Mouse (Mus musculus) urinary bladder, postnatal 10 days (tissue): ENCODE measurements around the gene Rab40c.

Experiments
- DNase-seq: peaks from one replicate; pipeline ENCODE4 v3.0.0; 2022; ENCODE audit warnings: low spot score

The Rab40c gene

DNA sequence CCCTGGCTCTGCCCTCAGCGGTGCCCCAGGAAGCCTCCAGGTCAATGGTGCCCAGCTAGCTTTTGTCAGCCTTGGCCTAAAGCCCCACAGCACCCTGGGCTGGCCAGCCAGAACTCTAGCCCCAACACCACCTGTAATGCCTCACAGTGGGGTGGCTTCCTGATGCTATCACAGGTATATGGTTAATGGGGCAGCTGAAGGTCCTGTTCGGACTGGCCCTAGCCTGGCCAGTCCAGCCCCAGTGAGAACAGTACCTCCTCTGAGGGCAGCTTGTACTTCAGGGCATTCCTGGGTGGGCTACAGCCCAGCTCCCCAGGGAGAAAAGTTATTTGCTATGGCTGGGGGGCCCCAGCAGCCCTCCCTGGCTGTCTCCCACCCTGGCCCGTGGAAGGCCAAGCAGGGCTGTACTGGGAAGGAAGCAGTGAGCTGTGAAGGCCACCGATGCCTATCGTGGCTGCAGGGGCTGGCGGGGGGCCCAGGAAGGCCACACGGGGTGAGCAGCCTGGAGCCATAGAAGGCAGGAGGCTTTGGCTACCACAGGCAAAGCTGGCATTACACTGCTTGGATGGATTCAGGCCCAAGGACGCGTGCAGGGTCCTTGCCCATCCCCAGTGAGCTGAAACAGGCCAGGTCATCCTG, 26.1 kb upstream of the Rab40c start:
- DNase-seq: no peak

DNA sequence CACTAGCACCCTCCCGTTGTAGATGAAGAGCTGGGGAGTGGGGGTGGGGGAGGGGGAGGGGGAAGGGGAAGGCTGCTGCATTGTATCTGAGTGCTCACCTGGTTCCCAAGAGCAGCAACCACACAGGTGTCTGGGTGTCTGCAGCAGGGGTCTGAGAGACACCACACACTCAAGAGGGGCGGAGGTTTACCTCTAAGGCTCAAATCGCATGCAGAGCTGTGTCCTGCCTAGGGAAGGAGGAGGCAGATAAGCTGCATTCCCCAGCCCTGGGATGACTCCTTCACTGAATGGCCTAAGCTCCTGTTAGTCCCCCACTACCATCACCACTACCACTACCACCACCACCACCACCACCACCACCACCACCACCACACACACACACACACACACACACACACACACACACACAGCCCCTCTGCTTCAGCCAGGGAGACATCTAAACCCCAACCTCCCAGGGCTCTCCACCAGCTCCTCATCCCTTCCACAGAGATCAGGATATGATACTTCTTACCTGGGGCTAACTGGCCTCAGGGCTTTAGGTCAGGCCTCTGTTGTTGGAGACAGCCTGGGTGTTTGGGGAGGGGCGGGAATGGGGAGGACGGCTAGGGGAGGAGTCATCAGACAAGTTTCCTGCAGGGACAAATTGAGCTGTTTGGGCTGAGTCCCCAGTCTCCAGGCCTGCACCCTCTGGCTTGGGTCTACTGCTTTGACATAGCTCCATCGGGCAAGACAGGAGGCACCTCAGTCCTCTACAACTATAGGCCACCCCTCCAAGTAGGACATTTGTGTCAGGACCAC, 25.0 kb upstream of the Rab40c start, which contains the start of the genes Pigq and Nhlrc4:
Gene Pigq (minus strand): TSS at position 571 of the 798 bp plus-strand sequence.
Gene Nhlrc4 (minus strand): TSS at position 596 of the 798 bp plus-strand sequence.
- DNase-seq: no peak

DNA sequence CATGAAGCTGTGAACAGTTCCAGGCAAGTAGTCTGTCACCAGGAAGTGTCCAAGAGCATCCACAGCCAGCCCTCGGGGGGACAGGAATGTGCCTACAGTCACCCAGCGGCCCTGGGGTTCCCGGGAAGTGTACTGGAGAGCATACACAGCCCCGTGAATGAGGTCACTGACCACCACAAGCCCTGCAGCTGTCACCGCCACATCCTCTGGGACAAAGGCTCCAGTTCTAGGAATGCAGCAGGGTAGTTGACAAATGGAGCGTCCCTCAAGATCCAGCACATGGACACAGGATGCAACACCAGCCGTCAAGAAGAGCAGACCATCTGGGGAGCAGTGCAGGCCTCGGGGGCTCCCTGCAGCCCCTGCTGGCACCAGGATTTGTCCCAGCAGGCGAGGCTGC, 24.2 kb upstream of the Rab40c start:
- DNase-seq: no peak

DNA sequence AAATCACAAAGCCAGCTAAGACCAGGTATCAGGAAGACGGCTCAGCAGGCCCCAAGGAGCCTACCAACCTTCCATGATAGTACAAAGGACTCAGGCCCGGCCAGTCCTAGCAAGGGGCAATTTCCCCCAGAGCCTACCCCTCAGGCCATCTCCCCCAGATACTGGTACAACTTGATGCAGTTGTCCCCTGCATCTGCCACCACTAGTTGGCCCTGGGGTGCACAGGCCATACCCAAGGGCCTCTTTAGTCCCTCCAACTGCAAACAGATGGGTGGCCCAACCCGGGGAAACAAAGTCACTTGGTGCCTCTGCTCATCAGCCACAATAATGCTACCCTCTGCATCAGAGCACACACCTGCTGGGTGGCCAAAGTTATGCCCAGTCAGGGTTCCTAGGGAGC, 23.7 kb upstream of the Rab40c start:
- no peak for DNase-seq

DNA sequence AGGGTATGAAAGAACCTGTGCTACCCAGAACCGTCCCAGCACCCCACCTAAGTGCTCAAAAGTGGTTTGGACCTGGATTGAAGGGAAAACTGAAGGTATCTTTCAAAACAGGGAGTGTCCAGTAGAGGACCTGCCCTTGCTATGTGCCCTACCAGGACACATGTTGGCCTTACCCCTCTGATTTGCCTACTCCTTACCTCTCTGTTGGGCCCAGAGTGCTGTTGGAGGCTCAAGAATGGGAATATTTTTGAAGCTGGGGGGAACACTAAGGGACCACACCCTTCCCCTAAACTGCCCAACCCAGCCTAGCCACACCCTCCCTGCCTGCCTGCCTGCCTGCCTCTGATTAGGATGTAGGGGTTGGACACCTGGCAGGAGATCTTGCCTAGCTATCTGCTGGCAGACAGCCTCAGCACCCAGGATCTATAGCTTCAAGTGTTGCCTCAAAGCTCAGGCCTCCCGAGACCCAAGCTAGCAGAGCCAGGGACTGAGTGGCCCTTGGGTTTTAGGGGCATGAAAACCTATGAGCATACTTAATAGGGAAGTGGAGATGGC, 23.1 kb upstream of the Rab40c start:
- no peak for DNase-seq

DNA sequence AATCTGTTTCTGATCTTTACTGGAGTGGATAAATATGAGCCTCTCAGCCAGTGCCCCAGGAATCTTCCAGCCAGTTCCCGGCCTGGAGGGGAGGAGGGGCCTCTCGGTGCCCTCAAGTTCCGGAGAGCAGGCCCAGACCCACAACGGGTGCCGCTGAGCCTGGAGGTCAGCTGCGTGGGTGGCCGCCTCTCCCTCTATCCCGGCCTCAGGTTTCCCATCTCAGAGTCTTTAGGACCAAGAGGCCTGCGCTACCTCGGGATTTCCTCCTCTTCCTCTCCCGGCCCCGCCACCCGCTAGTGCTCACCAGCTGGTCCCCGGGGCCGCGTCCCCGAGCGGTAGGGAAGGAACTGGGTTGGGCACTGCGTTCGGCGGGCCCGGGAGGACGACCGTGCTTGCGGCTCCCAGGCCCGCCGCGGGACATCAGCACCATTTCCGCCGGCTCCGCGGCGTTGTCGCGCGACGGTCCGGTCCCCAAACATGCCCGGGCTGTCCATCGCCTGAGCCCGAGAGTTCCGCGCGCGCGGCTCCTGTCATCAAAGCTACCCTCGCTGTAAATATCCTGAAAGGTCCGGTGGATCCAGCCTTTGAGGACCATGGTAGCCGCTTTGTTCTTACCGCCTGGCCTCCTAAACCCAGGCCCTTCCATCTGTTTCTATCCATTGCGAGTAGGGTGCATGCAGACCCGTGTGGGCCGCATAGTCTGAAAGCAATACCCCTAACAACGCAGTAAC, 22.1 kb upstream of the Rab40c start:
- no peak for DNase-seq

DNA sequence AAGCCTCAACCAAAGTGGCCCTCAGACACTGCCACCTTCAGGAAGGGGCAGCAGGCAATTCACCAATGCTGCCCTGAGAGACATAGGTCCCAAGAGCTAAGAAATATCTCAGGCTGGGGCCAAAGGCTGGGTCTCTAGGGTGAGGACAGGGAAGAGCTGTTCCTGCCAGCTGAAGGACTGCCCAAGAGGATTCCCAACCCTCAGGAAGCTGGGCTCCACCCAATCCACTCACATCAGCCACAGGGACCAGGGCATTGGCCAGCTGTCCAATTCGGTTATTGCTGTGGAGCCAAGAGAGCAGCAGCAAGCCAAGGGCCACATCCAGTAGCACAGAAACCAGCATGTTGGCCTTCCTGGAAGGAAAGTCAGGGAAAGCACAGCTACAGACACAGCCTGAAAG, 15.0 kb upstream of the Rab40c start:
- no peak for DNase-seq

DNA sequence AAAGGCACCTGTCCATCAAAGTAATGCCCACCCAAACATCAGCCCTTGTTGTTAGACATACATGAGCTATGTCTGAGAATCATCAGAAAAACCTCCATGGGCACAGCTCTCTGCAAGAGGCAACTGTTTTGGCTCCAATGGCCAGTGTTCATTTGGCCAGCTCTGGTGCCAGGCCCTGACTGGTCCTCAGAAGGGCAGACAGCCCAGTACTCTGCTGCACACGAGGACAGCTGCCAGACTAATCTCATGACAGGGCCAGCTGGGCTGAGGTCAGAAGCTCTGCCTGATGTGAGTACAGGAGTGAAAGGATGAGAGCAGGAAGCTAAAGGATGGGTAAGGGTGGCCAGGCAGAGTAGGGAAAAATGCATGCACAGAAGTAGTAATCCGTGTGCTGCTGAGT, 5.8 kb upstream of the Rab40c start:
- DNase-seq: no peak

DNA sequence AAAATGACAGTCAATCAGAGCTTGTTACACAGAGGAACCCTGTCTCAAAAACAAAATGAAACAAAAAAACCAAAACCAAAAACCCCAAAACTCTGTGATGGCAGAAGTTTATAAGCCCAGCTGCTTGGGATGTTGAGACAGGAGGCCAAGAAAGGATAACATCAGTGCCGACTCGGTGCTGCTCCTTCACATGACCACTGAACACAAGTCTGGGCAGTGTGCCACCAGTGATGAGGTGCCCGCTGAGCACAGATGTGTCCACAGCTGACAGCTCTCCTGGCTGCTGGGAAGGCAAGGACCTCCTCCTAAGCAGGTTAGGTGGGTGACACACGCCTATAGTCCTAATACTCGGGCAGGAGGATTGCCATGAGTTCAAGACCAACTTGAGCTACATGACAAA, 2.6 kb upstream of the Rab40c start:
- no peak for DNase-seq

DNA sequence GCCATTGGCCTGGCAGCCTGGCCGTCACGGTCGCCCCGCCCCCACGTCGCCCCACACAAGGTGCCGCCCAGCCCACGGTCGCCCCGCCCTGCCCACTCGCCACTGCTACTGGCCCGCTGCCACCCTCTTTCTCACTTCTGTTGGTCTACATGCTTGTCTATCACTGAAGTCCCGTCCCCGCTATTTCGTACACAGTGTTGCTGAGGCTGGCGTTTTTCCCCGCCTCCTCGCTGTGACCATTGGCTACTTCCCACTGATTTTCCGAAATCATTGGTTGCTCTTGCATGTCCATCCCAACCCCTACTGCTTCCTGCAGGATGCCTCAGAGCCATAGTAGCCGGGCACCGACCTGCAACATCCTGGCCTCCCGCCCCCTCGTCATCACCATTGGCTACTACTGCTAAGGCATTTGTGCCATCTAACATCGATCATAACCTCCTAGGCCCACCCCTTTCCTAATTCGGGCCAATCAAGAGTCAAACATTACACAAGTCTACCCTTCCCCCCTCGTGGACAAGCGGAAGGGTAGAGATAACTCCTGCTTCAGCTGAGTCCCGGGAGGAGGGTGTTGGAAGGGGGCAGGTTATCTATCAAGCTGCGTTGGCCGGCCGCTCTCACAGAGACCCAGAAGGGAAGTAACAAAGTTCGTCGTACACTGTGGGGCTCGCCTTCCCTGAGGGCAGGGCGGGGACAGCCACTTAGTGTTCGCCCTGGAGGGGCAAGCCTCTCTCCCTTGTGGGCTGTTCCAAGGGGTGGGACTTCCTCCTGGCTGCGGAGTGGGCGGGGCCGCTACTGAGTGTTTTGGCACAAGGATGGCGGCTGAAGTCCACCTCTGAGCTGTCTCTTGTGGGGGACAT, 487 bp upstream of the Rab40c start:
- DNase-seq: peak; percentile 99

DNA sequence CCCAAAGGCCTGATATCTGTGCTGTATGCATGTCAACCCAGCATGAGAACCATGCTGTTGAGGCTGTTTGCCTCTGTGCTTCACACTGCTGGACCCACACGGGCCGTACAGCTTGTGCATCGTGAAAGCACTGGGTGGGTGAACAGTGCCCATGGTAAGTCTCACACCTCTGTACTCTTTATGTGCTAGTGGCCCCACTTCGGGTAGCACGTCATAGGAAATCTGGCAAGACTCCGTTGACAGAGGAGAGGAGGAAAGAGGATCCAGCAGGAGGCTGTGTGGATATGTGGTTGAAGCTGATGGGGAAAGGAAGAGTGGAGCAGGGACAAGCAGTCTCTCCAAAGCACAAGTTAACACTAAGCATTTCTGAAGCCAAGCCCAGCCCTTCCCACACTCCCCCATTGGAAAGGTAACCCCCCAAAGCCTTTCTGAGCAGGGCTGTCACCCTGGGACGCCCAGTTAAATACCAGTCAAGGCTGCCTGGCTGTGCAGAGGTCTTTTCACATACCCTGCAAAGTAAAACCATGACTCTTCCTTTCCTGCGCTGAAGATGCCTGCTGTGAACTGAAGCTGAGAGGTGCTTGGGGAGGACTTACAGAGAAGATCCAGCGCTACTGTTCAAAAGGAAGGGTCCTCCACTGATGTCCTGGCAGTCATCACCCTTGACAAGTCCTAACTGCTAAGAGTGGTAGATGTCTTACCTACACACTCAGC, 1.3 kb downstream of the Rab40c start:
- DNase-seq: no peak

DNA sequence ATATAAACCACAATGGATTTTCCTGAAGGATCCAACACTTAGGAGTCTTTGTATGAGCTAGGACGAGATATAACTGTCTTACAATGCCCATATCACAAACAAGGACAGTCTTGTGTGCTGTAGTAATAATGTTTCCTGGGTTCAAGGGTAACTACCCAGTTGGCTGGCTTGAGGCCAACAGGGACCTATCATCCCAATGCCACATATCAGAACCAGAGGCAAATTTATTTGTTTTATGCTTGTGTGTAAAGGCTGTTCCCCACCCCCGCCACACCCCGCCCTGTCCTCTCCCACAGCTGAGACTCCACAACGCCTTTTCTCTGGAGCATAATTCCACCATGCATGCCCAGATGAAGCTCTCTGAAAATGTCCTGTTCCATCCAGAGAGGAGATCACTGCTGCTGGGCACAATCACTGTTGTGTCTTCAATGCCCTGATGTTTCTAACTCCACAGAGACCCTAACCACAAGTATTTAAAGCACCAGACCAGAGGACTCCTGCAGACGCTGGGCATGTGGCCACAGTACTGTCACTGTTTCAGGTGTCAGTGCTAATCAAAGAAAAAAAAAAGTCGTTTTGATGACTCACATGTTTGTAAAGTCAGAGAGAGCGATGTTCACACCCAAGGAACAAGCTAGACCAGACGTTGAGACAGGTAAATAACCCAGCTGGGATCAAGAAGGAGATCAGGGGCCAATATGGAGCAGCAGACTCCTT, 2.4 kb downstream of the Rab40c start:
- DNase-seq: no peak

DNA sequence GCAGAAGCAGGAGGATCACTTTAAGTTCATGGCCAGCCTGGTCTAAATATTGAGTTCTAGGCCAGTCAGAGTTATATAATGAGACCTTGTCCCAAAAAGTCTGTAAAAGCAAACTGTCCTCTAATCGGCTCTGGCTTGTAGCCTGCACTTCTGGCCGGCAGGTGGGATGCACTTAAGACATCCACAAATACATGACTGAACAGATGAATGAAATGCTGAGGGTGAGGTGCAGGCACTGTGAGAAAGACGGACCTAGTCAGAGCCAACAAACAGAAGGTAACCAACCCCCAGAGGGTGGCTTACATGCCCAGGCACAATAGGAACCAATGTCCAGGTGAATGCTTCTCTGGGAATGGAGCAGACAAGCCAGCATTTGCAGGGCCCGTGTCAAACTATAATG, 5.2 kb downstream of the Rab40c start:
- no peak for DNase-seq

DNA sequence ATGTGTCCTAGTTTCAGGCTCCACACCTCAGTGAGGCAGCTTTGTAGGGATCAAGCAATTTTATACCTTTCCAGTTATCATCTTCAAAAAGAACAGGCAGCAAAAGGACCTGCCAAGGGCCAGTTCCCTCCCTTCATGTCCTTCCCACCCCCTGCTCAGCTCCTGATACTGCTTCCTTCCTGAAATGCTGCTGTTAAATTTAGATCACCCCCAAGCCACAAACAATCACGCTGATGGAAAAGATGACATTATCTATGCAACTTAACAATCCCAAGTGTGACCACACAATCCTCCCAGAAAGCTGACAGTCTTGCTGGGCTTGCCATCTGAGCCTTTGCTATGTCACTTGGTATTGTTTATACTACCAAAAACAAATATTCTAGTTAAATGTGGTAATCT, 5.7 kb downstream of the Rab40c start:
- DNase-seq: no peak

DNA sequence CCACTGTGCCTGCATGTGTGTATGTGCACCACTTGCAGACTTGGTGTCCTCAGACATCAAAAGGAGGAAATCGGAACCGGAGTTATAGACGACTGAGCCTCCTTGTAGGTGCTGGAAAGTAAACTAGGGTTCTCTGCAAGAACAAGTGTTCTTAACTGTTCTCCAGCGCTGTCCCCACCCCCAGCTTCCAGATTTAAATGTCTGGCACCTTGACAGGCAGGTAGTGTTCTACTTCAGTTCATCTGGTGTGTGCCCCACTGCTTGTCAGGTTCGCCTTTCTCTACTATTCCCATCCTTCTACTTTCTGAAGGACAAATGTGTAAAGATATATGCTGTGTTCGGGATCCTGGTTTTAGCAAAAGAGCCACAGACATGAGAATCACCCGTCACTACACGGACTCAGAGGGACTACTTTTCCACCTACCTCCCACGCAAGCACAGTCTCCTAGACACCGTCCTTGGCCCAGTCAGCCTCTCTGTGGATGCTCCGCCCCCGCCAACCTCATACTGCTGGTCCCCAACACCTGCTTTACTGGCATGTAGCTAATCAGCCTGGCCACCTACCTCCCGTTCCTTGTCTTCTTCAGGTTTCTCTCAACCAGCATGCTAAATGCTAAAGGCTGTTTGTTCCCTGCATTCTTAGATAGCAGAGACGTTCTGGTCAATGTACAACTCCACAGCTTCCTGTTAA, 6.2 kb downstream of the Rab40c start:
- no peak for DNase-seq

DNA sequence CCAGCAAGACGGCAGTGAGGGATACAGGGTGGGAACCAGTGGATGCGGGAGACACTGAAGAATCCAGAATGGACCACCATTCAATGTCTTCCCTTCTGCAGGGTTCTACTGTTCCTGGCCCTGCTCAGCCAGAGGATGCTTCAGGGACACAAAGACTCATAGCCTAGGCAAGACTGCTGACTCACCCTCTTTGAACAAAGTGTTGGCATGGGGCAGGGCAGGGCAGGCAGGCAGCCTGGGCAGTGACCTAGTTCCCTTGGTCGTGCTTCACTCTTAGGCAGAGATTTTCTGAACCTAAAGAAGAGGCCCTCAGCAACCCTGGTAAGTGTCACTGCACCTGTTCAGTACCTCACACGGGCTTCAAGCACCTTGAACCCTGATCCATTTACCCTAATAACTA, 7.7 kb downstream of the Rab40c start:
- DNase-seq: no peak

DNA sequence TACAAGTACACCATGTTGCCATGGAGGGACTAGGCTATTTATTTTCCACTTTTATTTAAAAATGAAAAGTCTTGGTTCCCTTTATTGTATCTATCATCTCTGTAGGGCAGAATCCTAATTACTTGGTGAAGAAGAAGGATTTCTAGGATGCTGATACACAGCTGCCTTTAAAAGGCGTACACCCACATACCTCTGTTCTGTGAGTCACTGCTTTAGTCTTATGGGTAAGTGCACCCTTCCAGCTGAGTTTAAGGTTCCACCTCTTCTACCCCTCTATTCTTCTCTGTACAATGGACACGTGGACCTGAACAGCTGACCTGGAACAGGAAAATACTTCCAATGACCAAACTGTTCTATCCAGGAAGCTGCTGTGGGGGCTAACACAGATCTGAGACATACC, 11.9 kb downstream of the Rab40c start:
- no peak for DNase-seq

DNA sequence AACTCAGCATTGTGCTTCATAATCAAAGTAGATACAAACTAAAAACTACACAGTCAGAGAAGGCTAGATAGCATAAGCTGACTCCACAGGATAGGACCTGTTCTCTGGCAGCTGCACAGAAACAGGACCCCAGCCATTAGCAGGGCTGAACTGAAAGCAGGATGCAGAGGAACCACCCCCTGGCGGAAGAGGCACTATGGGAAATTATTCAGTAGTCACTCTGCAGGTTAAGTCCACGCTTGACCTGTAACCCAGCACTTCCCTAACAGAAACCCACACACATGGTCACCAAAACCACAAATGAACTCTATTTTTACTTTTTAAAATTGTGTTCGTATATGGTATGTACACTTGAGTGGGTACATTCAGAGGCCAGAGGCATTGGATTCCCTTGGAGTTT, 16.5 kb downstream of the Rab40c start:
- DNase-seq: no peak

DNA sequence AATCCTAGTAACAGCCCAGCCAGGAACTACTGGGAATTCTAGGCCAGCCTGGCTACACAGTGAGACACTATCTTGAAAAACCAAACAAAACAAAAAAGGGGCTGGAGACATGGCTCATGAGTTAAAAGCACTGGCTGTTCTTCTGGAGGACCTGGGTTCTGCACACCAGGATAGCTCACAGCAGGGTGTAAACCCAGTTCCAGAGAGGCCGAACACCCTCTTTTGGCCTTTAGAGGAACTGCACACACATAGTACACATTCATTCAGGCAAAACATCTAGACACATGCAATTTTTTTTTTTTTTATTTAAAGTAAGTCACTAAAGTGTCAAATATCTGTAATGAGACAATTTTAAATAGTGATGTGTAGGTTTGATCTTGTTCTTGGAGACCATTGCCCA, 19.3 kb downstream of the Rab40c start:
- DNase-seq: no peak

DNA sequence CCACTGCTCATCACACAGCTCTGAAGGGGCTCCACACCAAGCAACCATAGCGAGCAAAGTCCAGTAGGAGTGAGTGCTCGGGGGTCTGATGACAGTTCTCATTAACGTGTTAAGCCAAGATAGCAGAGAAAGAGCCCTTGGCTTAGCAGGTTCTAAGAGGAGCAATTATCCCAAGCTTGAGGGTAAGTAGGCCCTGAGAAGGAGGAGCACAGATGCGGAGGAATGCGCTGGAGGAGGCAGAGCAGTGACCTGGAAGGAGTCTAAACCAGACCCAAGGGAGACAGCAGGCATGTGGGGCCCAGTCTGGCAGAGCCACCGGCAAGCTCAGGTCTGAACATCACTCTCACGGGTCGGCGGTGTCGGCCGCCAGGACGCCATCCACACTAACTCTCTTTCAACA, 23.6 kb downstream of the Rab40c start:
- DNase-seq: no peak
